Mouse (Mus musculus) spleen, postnatal 0 days (tissue): ENCODE data around the gene Gm10945. TPM values are rescaled to one million over a fixed set of nuclear protein-coding genes. Genes with fewer than 3 reads are reported as not detected.

Source experiments
- polyA plus RNA-seq: library from polyadenylated mRNA; unstranded; fragments of >200 nt; fragmentation: Nextera tagmentation; extraction: Ambion mirVana; gene quantifications from 2 replicates; pipeline ENCODE4 v1.2.1, GENCODE M21; 2015

Gm10945 gene
- not detected in 2 replicates for polyA plus RNA-seq

GRCm38 (mm10) chr10:6761287-6761811 lies at the start of gene Gm10945:
Gene Gm10945, minus strand, starts transcription at chr10:6761761.

GRCm38 (mm10) chr10:6758206-6758605 lies 3.4 kb downstream of the Gm10945 start, which contains the start of gene Oprm1:
Gene Oprm1, plus strand, starts transcription at chr10:6758506.

Other genes with a start within 250 kb of the Gm10945 start
- gene Oprm1, start 3.3 kb downstream of the Gm10945 start, polyA plus RNA-seq: 0.17 and 0.27 TPM in 2 replicates